Mouse (Mus musculus): ENCODE results near the gene Dcaf5. TPM values are rescaled to one million over a fixed set of nuclear protein-coding genes. Genes with fewer than 3 reads are reported as not detected.

Dcaf5 gene
- total and polyA plus RNA-seq, 2 experiments from 2014 or later: 19.6 to 55.5 TPM

GRCm38 (mm10) chr12:80410855-80411254 is 25.5 kb downstream of the Dcaf5 start:
- 87% methylated on average over 8 of the region's 8 CpGs for WGBS
- DNase-seq (ENCODE audit: low spot score): no peak
- no peaks in the 10 kb centered on the region for H3K27me3 ChIP-seq (ENCODE audit: insufficient read depth, low read length)

GRCm38 (mm10) chr12:80407824-80408223 is 28.6 kb downstream of the Dcaf5 start:
- H3K4me3 ChIP-seq (ENCODE audit: low read length): no peak overlapping the region
- no peaks in the 10 kb centered on the region for H3K36me3 ChIP-seq (ENCODE audit: insufficient read depth, low read length)
- WGBS: 60% methylated on average over 3 of the region's 3 CpGs
- peak; percentile 67 for TF ChIP-seq CTCF (IDR thresholded peaks at IDR 0.05; ENCODE audit: low read depth)
- H3K27me3 ChIP-seq (ENCODE audit: insufficient read depth, low read length): no peaks in the 10 kb centered on the region
- no peak overlapping the region for H3K4me2 ChIP-seq (ENCODE audit: low read depth, low read length)
- H3K9ac ChIP-seq (replicated peaks; ENCODE audit: low read length): no peak overlapping the region
- no peak for ATAC-seq
- no peak overlapping the region for H3K27ac ChIP-seq
- DNase-seq (ENCODE audit: low spot score): no peak
- no peaks in the 10 kb centered on the region for H3K4me1 ChIP-seq (ENCODE audit: insufficient read depth, low read length)
- H3K9me3 ChIP-seq (ENCODE audit: low read length): no peaks in the 10 kb centered on the region

More at GRCm38 (mm10) chr12:80410855-80411254, 25.5 kb downstream of the Dcaf5 start:
- H3K4me2 ChIP-seq (ENCODE audit: low read depth, low read length): no peak overlapping the region
- H3K9me3 ChIP-seq (ENCODE audit: low read length): no peaks in the 10 kb centered on the region
- no peaks in the 10 kb centered on the region for H3K36me3 ChIP-seq (ENCODE audit: insufficient read depth, low read length)
- TF ChIP-seq CTCF (IDR thresholded peaks at IDR 0.05; ENCODE audit: low read depth): no peak
- no peak overlapping the region for H3K4me3 ChIP-seq (ENCODE audit: low read length)
- no peak overlapping the region for H3K27ac ChIP-seq
- H3K4me1 ChIP-seq (ENCODE audit: insufficient read depth, low read length): no peaks in the 10 kb centered on the region
- no peak overlapping the region for H3K9ac ChIP-seq (replicated peaks; ENCODE audit: low read length)
- ATAC-seq: no peak

GRCm38 (mm10) chr12:80406650-80407049 is 29.8 kb downstream of the Dcaf5 start:
- WGBS: 41% methylated on average over 3 of the region's 3 CpGs
- TF ChIP-seq CTCF (IDR thresholded peaks at IDR 0.05; ENCODE audit: low read depth): peak; percentile 78

DNA sequence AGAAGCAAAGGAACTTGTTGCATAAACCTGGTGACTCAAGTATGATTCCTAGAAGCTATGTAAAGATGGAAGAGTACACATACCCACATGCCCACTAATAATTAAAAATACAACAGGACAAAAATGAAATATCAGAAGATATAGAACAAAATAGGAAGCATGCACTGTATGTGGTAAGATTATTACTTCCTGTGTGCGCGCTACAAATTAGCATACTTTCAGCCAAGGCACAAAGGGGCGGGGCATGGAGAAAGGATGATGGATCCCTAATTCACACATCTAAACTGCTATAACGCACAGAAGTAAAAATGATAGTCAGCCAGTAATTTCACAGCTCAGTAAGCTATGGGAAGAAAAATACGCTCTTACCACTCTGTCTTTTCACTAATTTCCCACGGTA is 32.3 kb downstream of the Dcaf5 start:
- no peak for TF ChIP-seq CTCF (IDR thresholded peaks at IDR 0.05; ENCODE audit: low read depth)
- no peak overlapping the region for H3K4me2 ChIP-seq (ENCODE audit: low read depth, low read length)

More at GRCm38 (mm10) chr12:80406650-80407049, 29.8 kb downstream of the Dcaf5 start:
- H3K4me1 ChIP-seq (ENCODE audit: insufficient read depth, low read length): no peaks in the 10 kb centered on the region
- no peak overlapping the region for H3K27ac ChIP-seq
- DNase-seq (ENCODE audit: low spot score) (peak; percentile 70), ATAC-seq (no peak)
- H3K36me3 ChIP-seq (ENCODE audit: insufficient read depth, low read length): peaks cover 4% of the 10 kb centered on the region; the same call in 1 of the 2 replicates
- no peak overlapping the region for H3K4me3 ChIP-seq (ENCODE audit: low read length)
- no peak overlapping the region for H3K4me2 ChIP-seq (ENCODE audit: low read depth, low read length)
- no peaks in the 10 kb centered on the region for H3K27me3 ChIP-seq (ENCODE audit: insufficient read depth, low read length)
- no peak overlapping the region for H3K9ac ChIP-seq (replicated peaks; ENCODE audit: low read length)
- no peaks in the 10 kb centered on the region for H3K9me3 ChIP-seq (ENCODE audit: low read length)

GRCm38 (mm10) chr12:80399147-80399546 is 37.3 kb downstream of the Dcaf5 start:
- DNase-seq (ENCODE audit: low spot score) (no peak), ATAC-seq (no peak)
- no peaks in the 10 kb centered on the region for H3K27me3 ChIP-seq (ENCODE audit: insufficient read depth, low read length)
- H3K9me3 ChIP-seq (ENCODE audit: low read length): no peaks in the 10 kb centered on the region
- H3K9ac ChIP-seq (replicated peaks; ENCODE audit: low read length): no peak overlapping the region
- WGBS: 91% methylated on average over 2 of the region's 2 CpGs
- H3K36me3 ChIP-seq (ENCODE audit: insufficient read depth, low read length): peaks cover 32% of the 10 kb centered on the region
- no peak overlapping the region for H3K27ac ChIP-seq
- no peak for TF ChIP-seq CTCF (IDR thresholded peaks at IDR 0.05; ENCODE audit: low read depth)
- H3K4me2 ChIP-seq (ENCODE audit: low read depth, low read length): no peak overlapping the region
- no peak overlapping the region for H3K4me3 ChIP-seq (ENCODE audit: low read length)
- H3K4me1 ChIP-seq (ENCODE audit: insufficient read depth, low read length): no peaks in the 10 kb centered on the region

More for the DNA sequence above, 32.3 kb downstream of the Dcaf5 start:
- Histone ChIP-seq H3K4me3 (ENCODE audit: low read length) (no peak overlapping the region), H3K27ac (no peak overlapping the region), H3K36me3 (ENCODE audit: insufficient read depth, low read length) (peaks cover 4% of the 10 kb centered on the region; the same call in 1 of the 2 replicates), H3K9me3 (ENCODE audit: low read length) (no peaks in the 10 kb centered on the region), H3K4me1 (ENCODE audit: insufficient read depth, low read length) (no peaks in the 10 kb centered on the region), H3K9ac (replicated peaks; ENCODE audit: low read length) (no peak overlapping the region), H3K27me3 (ENCODE audit: insufficient read depth, low read length) (no peaks in the 10 kb centered on the region)
- ATAC-seq (no peak), DNase-seq (ENCODE audit: low spot score) (no peak)
- 91% methylated on average over 6 of the region's 6 CpGs for WGBS

DNA sequence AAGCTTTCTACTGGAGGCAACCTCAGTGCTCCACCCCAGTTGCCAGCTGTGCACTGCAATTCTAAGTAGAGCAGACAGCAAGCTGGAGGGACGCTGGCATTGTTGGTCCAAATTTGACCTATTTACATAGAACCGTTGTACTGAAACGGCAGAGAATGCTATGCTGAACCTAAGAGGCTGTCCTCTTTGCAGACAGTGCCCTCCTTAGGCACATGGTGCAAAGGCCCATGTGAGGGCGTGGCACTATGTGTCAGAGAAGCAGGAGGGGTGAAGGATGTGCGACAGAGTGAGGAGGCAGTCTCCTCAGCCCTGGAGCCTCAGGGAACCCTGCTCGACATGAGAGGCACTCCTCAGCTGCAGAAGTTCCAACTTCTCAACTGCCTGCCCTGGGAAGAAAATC is 40.0 kb downstream of the Dcaf5 start:
- Histone ChIP-seq H3K27ac (no peak overlapping the region), H3K4me1 (ENCODE audit: insufficient read depth, low read length) (no peaks in the 10 kb centered on the region), H3K36me3 (ENCODE audit: insufficient read depth, low read length) (peaks cover 35% of the 10 kb centered on the region), H3K9ac (replicated peaks; ENCODE audit: low read length) (no peak overlapping the region), H3K27me3 (ENCODE audit: insufficient read depth, low read length) (no peaks in the 10 kb centered on the region), H3K4me2 (ENCODE audit: low read depth, low read length) (no peak overlapping the region), H3K9me3 (ENCODE audit: low read length) (no peaks in the 10 kb centered on the region), H3K4me3 (ENCODE audit: low read length) (no peak overlapping the region)
- ATAC-seq: no peak
- 70% methylated on average over 6 of the region's 6 CpGs for WGBS
- no peak for TF ChIP-seq CTCF (IDR thresholded peaks at IDR 0.05; ENCODE audit: low read depth)
- DNase-seq (ENCODE audit: low spot score): no peak

GRCm38 (mm10) chr12:80395270-80395669 is 41.1 kb downstream of the Dcaf5 start:
- Histone ChIP-seq H3K9ac (replicated peaks; ENCODE audit: low read length) (no peak overlapping the region), H3K27ac (no peak overlapping the region), H3K4me3 (ENCODE audit: low read length) (no peak overlapping the region), H3K36me3 (ENCODE audit: insufficient read depth, low read length) (peaks cover 35% of the 10 kb centered on the region), H3K4me1 (ENCODE audit: insufficient read depth, low read length) (no peaks in the 10 kb centered on the region), H3K9me3 (ENCODE audit: low read length) (no peaks in the 10 kb centered on the region), H3K27me3 (ENCODE audit: insufficient read depth, low read length) (no peaks in the 10 kb centered on the region), H3K4me2 (ENCODE audit: low read depth, low read length) (no peak overlapping the region)
- no peak for ATAC-seq
- 85% methylated on average over 4 of the region's 4 CpGs for WGBS
- DNase-seq (ENCODE audit: low spot score): no peak
- TF ChIP-seq CTCF (IDR thresholded peaks at IDR 0.05; ENCODE audit: low read depth): no peak
